Mouse (Mus musculus): ENCODE data around the gene Ptprs.
"Not testable (repeated sequence)": the region's sequence is repeated elsewhere in the genome, so short reads cannot be mapped to it uniquely, and the experiment has no call there.

The Ptprs gene

GRCm38 (mm10) chr17:56476402-56476752, at the start of gene Ptprs:
Ptprs (minus strand) TSS chr17:56476483.
- peak; percentile 83 for DNase-seq

DNA sequence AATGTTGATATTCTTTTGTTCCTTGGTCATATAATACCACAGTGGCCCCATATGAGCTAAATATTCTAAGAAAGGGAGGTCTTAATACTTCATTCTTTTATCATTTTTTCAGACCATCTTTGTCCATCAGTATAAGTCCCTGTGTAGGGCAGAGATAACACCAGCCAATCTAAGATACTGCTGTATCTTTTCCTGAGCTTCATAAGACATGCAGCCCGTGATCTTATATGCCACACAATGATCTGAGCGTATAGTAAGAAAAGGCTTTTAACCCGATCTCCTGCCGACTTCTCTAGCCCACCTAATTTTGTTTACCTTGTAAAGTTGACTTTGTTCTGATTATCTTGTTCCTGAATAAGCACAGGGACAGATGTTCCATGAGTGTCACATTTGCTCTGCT, 48.7 kb upstream of the Ptprs start:
- DNase-seq, result no peak

- no peak for DNase-seq
Measured at GRCm38 (mm10) chr17:56522744-56523143, 46.5 kb upstream of the Ptprs start.

DNA sequence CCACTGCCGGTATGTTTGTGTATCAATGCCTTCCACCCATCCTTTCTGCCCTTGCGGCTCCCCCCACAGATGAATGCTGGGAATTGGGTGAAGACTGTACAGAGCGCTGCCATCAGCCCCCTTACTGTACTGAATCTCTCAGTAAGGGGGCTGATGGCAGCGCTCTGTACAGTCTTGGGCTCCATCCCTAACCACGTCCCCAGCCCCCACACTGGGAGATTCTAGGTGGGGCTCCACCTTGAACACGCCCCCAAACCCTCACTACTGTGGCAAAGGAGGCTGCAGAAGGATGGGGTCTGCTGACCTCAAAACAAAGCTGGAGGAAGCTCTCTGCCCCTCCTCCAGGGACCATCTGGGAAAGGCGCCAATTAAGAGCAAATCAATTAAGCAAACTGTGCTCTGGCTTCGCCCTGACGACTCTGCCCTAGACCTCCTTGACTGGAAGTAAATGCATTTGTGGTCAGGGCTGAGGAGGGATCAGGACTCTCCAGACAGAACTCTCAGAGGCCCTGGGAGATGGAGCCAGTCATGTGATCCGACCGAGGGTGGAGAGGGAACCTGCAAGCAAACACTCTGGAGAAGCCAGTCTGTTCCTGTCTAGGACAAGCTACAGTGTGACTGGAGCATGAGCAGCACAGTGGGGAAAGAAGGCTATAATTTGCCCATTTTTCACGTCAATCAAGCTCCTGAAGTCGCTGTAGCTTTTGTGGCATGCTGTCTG, 39.6 kb upstream of the Ptprs start:
- no peak for DNase-seq

DNA sequence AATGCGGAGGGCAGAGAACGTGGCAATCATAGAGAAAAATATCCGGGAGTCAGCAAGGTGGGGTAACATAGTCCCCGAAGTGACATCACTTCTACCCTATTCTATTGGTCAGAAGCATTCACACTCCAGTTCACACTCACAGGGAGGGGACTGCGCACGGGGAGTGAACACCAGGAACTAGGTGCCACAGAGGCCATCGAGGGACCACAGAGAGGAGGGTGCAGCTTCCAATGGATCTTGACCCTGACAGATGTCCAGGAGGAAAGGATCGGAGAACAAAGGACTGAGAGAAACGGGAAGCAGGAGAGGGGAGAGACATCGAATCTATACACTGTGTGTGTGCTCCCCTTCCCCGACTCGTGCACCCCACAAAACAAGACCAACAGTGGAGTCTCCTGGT, 38.6 kb upstream of the Ptprs start:
- no peak for DNase-seq

DNA sequence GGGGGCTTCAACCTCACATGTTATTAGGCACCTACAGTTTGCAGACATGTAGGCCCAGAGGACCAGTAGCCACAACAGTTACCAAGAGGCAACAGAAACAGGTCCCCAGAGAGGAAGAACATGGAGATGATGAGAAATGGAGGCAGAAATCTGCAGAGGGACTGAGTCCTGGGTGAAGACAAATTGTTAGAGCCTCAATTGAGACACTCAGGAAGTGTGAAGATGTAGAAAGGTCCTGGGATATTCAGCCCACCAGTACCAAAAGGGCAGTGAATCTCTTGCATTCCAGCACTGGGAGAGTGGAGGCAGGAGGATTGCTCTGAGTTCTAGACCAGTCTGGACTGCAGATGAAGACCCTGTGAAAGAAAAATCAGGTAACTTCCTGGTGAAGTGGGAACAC, 38.0 kb upstream of the Ptprs start:
- DNase-seq, result no peak

DNA sequence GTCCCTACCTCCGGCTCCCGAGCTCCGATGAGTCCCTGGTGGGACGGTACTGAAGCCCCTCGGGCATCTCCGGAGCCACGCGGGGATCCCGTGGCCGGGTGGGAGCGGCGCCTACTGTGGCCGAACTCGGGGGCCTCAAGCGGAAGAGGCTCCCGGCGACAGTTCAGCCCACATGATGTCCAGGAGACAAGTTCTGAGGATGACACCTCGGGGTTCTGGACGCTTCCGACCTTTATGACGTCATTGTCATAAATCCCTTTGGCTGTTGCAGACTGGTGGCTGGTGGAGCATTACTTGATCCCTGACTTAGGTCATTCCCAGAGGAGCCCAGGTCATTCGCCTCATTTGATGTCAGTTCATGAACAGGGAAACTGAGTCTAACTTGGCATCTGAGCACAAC, 36.0 kb upstream of the Ptprs start, which contains the start of gene Znrf4:
Gene Znrf4, minus strand, starts transcription at position 122 of the 400 bp plus-strand sequence.
- no peak for DNase-seq

GRCm38 (mm10) chr17:56511707-56512090, 35.4 kb upstream of the Ptprs start:
- no peak for DNase-seq

GRCm38 (mm10) chr17:56510970-56511706, 34.9 kb upstream of the Ptprs start:
- DNase-seq, result no peak

DNA sequence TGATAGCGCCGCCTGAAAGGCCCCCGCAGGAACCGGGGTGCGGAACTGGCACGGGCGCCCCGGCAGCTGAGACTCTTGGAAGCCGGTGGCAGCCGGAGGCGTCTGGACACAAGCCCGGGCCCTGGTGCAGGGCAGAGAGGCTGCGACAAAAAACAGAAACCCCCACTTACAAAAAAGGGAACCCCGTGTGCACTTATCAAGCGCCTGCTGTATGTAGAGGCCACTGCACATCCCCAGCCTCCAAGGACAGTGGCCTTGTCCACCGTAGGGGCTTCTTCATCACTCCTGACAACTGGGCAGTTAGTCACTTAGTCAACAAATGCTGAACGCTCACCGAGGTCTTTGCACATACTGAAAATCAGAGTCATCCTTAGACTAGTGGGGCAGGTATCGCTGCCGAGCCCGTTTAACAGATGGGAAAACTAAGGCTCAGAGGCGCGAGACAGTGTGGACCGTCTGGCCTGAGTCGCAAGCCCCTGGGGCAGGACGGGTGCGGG, 34.2 kb upstream of the Ptprs start:
- DNase-seq, result no peak

GRCm38 (mm10) chr17:56509707-56510472, 33.6 kb upstream of the Ptprs start:
- no peak for DNase-seq

DNA sequence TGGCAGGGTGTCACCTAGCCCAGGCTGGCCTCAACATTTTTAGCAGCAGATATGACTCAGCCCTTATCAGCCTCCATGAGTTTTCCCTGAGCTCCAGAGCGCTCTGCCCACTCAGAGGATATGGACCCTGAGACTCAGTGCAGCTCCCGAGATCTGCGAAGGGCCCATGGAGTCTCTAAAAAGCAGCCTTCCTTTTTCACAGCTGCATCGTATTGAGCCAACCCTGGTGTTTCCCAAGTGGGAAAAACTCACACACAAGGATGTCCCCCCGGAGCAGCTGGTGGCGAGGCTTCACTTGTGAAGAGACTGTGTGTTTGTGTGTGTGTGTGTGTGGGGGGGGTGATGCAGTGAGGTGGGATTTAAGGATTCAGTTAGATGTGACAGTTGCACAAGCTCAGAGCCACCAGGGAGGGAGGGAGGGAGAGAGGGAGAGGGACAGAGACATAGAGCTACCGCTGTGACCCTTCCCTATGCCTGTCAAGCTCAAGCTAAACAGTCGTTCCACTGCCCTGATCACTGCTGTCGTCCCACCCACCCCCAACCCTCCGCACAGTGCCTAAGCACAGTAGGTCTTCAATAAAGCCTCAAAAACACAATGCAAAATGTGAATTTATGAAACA, 32.8 kb upstream of the Ptprs start:
- DNase-seq, result no peak

DNA sequence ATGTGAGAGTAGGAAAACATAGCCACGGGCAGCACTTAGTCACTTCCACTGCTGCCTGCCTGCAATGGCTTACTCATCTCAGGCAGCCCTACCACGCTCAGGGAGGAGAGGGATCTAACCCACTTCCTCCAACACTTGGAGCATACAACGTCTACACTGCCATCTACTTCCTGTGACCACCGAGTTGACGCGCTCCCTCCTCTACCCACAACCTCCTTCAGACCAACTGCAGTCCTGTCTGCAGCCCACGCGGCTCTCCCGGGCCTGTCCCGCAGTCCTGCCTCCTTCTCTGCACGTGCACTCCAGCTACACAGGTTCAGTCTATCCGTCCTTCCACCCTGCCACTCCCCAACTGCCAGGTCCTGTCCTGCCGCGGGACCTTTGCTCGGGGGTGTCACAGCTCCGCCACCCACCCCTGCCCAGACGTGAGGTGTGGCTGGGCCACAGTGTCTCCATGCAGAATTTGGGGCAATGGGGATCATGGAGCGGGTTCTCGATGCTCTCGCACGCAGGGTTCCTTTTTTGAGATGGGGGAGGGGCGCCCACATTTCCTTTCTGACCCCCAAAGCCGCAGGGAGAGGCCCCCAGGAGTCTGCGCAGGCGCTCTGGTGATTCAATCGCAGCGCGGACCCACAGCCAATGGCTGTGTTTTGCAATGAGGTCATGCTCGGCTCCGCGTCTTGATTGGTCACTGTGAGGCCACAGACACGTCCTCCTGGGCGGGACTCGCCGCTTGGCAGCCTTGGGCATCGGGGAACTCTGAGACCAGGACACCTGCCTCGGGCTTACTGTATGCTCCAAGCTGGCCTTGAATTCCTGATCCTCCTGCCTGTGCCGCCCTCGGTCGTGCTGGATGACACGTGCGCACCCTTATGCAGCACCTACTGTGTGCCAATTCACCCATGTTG, 31.1 kb upstream of the Ptprs start:
- peak; percentile 92 for DNase-seq

DNA sequence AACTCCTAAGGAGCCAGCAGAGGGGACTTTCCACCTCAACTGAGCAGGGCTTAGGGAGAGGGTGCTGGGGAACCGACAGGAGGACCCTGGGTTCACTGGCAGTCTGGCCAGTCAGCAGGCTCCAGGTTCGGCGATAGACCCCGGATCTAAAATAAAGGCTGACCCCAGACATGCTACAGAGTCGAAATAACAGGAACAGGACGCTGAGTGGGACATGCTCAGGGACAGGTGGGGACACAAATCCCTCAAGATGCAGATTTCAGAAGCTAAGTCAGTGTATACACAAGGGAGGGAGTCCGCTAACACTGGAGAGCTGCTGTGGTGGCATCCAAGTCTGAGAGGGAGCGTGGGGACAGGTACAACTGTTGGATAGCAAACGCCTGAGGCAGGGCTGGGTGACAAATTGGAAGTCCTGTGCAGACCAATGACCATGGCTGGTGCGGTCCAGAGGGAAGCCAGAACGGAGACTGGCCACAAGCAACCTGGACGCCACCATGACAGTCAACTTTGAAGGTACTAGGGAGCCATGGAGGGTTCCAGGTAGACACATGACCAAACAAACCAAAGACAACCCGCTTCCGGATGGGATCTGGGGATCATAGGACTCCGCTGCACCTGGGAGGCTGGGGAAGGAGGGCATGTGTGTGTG, 30.3 kb upstream of the Ptprs start:
- no peak for DNase-seq

DNA sequence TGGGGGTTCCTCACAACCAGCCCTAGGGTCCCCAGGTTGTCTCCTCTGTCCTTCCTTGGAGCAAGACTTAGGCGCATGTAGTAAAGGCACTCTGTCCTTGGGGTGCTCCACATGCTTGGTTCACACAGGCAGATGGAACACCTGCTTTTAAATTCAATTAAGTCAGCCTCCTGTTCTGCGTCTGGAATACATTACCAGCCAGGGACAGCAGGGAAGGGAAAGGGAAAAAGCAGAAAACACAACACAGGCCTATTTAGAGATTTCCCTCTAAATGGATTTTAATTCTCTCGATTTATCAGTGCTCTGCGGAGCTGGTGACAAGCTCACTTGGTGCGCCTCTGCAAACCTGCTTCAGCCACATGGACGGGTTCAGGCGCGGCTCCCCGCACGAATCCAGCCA, 29.1 kb upstream of the Ptprs start:
- no peak for DNase-seq

- no peak for DNase-seq
Measured at GRCm38 (mm10) chr17:56502526-56502925, 26.2 kb upstream of the Ptprs start.

- DNase-seq, result not testable (repeated sequence)
Measured at GRCm38 (mm10) chr17:56501635-56502400, 25.5 kb upstream of the Ptprs start.

- no peak for DNase-seq
Measured at GRCm38 (mm10) chr17:56499229-56499628, 22.9 kb upstream of the Ptprs start.

DNA sequence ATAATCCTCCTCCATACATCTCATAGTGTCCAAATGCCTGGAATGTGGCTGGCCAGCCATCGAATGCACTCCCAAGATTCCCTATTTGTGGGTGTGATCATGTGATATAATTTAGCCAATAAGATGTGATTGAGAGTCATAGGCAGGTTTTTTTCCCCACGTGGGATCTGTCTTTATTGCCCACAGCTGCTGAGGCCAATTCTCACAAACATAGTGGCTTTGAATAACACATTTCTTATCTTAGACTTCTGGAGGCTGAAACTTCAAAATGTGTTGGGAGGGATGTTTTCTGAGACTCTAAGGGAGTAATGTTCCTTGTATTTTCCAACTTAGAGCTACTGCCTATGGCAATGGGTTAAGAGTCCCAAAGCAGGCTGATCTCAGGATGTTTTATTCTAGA, 18.2 kb upstream of the Ptprs start:
- no peak for DNase-seq

DNA sequence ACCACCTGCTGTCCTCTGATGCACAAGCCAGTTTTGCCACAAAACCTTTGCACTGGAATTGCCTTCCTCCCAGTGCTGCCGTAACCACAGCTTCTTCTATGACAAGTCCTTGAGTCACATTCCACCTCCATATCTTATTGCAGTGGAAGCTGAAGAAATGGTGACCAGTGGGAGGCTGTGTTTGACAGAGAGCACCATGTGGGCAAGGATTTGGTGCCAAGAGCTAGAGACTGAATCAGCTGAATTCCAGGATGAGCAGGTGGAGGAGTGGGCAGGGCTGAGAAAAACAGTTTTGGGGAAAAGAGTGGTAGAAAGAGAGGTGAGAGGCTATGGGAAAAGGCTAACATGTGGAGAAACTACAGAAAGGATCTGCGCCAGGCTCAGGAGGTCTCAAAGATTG, 17.6 kb upstream of the Ptprs start:
- DNase-seq, result no peak

Measured in kidney, adult 18-20 months (tissue).